Mouse (Mus musculus): ENCODE measurements around the gene Nadk.

Nadk gene

GRCm38 (mm10) chr4:155603801-155604200 is 41.6 kb downstream of the Nadk start:
- no peak for DNase-seq

- no peak for DNase-seq
These were observed 43.0 kb downstream of the Nadk start for GRCm38 (mm10) chr4:155605132-155605531.

GRCm38 (mm10) chr4:155606825-155607224 is 44.6 kb downstream of the Nadk start:
- DNase-seq = no peak

DNA sequence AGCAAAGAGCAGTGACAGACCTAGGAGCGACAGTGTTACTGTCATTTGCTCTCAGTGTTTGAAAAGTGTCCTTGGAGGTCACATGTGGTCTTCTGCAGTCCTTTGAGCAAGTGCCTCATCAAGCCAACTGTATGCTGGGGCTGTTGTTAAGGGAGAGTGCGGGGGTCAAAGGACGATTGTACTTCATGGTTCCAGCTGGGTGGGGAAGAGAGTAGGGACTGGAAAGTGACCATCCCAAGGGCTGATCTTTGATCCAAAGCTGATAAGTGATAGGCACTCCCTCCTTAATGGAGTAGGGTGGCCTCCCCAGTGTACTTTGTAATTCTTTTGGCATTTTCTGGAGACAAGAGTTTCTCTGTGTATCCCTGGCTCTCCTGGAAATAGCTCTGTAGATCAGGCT is 49.7 kb downstream of the Nadk start:
- no peak for DNase-seq

DNA sequence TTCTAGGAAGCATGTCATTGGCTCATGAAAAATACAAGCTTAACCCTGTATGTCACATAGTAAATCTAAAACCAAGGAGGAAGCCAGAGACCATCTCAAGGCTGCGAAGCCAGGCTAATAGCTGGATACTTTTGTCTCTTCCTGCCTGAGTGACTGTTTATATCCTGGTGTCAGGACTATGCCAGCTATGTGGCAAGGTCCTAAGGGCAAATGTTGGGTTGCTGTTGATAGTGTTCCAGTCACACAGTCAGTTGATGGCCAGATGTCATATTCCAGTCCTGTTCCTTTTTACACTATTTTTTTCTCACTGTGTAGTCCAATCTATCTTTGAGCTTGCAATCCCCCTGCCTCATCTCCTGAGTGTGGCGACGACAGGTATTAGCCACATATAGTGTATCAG is 51.1 kb downstream of the Nadk start:
- no peak for DNase-seq

GRCm38 (mm10) chr4:155618321-155618720 is 56.1 kb downstream of the Nadk start:
- DNase-seq = no peak

DNA sequence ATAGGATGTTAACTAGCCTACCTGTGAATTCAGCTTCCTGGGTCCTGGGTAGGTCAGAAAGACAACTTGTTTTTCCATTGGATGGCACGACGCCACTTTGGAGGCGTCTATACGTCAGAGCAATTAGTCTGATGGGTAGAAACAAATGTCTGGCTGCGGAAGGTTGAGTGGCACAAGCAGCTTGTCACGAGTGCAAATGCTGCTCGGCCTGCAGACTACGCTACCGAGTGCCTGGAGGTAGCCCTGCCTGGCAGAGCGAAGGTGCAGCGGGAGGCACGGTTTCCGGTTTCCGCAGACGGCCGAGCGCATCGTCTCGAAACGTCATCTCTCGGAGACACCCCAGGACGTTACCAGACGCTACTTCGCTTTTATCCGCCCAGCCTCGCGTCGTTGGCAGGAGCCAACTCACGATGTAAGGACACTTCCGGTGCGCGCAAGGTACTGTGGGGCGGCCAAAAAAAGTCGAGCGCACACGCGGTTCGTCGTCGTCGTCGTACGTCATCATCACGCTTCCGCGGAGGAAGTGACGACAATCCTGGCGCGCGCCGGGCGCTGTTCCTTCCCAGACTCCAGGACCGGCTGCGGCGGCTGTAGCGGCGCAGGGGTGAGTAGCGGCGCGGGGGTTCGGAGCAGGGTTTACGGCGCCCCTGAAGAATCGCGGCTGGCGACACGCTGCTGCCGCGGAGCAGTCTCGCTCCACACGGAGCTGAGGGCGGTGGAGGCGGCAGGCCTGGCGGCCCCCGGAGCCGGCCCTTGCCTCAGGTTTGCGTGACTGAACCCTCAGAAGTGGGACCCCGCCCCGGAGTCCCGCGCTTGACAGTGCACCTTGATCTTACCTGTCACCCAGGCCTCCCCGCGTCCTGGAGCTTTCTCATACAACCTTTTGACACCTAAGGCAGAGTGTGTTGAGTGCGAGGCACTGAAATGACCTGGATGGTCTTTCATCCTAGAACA is 62.4 kb downstream of the Nadk start, which contains the start of gene Cdk11b:
Cdk11b (plus strand) TSS at position 517 of the 954 bp plus-strand sequence.
- peak; percentile 99 for DNase-seq

GRCm38 (mm10) chr4:155630267-155630666 is 68.1 kb downstream of the Nadk start:
- DNase-seq = no peak

GRCm38 (mm10) chr4:155635766-155636499 is 73.8 kb downstream of the Nadk start:
- no peak for DNase-seq
